Mouse (Mus musculus) lung, postnatal 25 days (tissue): ENCODE results near the gene Zkscan4.

Experiments used
- DNase-seq: peaks from one replicate; pipeline ENCODE4 v3.0.0; 2022; ENCODE audit warnings: low spot score

The Zkscan4 gene

DNA sequence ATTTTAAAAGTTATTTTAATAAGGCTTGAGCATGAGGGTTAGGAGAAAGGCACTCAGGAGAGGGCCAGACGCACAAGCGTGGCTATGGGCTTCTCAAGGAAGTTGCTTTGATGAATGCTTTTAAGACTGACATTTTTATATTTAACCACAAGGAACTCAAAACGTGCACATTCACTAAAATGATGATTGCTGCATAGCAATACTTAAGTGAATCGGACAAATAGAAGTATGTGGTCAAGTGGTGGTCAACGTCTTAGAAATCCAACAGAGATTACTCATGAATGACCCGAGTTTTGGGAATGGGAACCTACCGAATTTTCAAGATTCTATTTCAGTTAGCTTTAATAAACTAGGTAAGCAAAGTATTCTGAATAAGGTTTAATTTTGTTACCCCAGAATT is 51.4 kb downstream of the Zkscan4 start:
- no peak for DNase-seq

DNA sequence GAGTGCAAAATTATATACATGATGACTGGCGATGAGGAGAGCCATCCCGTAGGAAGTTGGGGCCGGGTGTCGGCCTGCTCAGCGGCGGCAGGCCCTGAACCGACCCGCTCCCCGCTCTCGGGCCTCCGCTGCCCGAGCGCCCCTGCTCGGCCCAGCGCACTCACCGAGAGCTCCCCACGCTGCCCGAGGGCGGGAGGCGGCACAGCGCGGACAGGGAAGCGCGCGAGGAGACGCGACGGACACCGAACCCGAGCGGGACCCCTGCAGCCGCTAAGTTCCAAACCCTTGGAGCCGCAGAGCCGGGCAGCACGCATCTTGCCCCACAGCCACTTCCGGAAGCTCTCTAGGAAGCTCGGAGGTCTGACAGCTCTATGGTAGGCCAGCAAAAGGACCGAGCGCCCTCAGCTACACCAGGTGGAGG is 52.1 kb downstream of the Zkscan4 start, which contains the start of gene Zkscan8:
TSS of gene Zkscan8 (minus strand) at position 340 of the 421 bp plus-strand sequence.
- DNase-seq: peak; percentile 90
